Mouse (Mus musculus): ENCODE results near the gene D030056L22Rik.

DNA sequence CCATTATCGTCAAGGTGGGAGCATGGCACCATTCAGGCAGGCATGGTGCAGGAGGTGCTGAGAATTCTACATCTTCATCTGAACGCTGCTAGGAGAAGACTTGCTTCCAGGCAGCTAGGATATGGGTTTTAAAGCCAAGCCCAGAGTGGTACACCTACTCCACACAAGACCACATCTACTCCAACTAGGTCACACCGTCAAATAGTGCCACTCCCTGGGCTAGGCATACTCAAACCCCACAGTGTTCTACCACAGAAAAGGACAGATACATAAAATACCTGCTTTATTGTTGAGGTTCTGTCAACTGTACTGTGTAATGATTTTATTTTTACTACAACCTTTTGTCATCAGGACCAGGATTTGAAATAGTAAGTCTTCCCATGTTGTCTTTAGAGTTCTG is 17.9 kb upstream of the D030056L22Rik start:
- no peak for TF ChIP-seq CTCF (IDR thresholded peaks at IDR 0.05; ENCODE audit: extremely low read depth, insufficient read depth, low read length)
- no peak for TF ChIP-seq POLR2A (IDR thresholded peaks at IDR 0.05; ENCODE audit: extremely low read depth, insufficient read depth, low read length)
